Mouse (Mus musculus): ENCODE measurements around the gene Lrrc39. TPM values are rescaled to one million over a fixed set of nuclear protein-coding genes. Genes with fewer than 3 reads are reported as not detected.
"Not testable (repeated sequence)": the region's sequence is repeated elsewhere in the genome, so short reads cannot be mapped to it uniquely, and the experiment has no call there.

The Lrrc39 gene
- polyA plus RNA-seq (2017; shearing (Covaris generic)), result under 1 TPM; 0.94 to 0.98 TPM

DNA sequence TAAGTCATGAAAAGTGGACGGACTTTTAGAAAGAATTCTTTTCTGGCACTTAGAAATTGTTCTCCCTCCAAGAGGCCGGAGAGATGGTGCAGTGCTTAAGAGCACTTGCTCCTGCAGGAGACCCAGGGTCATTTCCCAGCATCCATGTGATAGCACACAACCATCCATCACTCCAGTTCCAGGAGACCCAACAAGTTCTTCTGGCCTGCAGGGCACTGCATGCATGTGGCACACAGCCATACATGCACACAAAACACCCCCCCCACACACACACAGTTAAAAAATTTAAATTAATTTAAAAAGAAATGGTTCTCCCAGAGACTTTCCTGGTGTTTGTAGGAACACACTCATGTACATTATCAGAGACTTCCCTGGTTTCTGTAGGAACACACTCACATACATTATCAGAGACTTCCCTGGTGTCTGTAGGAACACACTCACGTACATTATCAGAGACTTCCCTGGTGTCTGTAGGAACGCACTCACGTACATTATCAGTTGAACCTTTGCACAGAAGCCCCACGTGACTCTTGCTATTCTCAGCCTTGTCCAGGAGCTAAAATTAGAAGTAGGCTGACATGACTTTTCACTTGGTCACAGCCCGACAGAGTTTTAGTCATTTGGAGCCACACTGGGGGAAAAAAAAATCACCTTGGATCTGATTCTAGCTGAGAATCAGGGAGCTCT lies at the start of gene Lrrc39:
TSS of gene Lrrc39 (plus strand) at position 566 of the 687 bp plus-strand sequence.
- ATAC-seq, result no peak

GRCm38 (mm10) chr3:116520141-116520761 lies 42.5 kb upstream of the Lrrc39 start:
- ATAC-seq, result no peak

GRCm38 (mm10) chr3:116529741-116530140 lies 33.0 kb upstream of the Lrrc39 start:
- ATAC-seq, result no peak

- ATAC-seq, result no peak
Observed at GRCm38 (mm10) chr3:116530826-116531225, 31.9 kb upstream of the Lrrc39 start.

DNA sequence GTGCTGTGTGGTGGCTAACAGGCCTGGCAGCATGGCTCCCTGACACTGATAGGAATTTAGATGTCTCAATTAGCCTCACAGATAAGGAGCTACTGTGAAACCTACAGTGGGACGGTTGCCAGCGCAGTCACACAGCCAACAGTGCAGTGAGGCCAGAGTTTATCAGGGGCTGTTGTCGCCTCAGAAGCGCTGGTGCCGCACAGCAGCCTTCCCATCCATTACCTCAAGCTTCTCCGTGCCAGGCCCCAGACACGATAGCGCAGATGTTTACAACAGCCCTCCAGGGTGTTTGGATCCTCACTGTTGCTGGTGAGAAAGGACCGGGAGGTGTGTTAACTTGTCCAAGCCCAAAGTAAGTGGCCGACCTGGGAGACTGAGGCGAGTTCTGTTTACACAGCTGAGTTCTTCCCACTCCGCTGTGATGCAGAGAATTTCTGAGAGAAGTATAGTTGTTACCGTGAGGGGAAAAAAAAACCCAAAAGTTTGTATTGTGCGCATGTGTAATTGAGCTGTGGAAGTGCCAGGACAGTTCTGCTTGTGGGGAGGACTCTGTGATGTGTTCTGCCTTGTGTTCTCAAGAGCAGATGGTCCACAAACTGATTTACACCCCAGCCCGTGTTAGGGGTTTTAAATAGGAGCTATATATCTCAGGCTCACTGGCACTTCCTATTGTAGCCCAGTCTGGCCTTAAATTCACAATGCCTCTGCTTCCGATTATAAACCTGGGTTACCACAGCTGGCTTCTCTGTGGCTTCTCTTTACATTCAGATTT lies 26.2 kb upstream of the Lrrc39 start:
- no peak for ATAC-seq

GRCm38 (mm10) chr3:116537200-116537573 lies 25.6 kb upstream of the Lrrc39 start:
- ATAC-seq, result no peak

GRCm38 (mm10) chr3:116542070-116542469 lies 20.7 kb upstream of the Lrrc39 start:
- ATAC-seq, result no peak

- ATAC-seq, result no peak
Observed at GRCm38 (mm10) chr3:116542532-116542931, 20.2 kb upstream of the Lrrc39 start.

DNA sequence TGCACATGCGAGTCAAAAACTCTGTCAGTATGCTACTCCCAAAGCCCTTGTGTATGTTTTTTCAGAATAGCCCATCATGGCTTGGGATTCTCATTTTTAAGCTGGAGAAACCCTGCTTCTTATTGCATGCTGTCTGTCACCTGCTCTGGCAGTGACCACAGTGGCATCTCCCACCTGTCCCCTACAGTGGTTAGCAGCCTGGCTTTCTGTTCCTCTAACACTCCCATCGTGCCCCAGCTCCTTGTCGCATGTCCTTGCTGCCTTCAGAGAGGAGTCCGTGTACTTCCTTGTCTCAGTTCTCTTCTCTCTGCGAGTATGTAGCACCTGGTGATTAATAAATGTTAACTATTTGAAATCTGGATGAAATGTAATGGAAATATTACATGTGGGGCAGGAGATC lies 15.3 kb upstream of the Lrrc39 start:
- no peak for ATAC-seq

GRCm38 (mm10) chr3:116551362-116551761 lies 11.4 kb upstream of the Lrrc39 start:
- no peak for ATAC-seq

GRCm38 (mm10) chr3:116561315-116561714 lies 1.5 kb upstream of the Lrrc39 start:
- not testable (repeated sequence) for ATAC-seq

DNA sequence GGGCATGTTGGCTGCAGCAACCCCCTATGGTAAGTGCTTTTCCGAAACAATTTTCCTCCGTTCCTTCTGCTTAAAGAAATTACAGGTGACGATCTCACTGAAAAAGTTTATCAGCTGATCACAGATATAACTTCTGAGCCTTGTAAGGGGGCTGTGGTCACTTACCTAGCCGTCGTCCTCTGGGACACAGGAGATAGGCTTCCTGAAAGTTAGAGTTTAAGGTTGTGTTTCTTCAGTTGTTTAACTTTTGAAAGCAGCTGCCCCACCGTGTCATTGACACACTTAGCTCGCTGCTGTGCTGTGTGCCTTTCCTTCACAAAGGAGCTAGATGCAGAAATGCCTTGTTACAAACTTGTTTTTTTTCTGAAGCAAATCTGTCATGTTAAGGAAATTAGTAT lies 321 bp downstream of the Lrrc39 start:
- ATAC-seq, result no peak

- ATAC-seq, result no peak
Observed at GRCm38 (mm10) chr3:116570628-116571027, 7.9 kb downstream of the Lrrc39 start.

DNA sequence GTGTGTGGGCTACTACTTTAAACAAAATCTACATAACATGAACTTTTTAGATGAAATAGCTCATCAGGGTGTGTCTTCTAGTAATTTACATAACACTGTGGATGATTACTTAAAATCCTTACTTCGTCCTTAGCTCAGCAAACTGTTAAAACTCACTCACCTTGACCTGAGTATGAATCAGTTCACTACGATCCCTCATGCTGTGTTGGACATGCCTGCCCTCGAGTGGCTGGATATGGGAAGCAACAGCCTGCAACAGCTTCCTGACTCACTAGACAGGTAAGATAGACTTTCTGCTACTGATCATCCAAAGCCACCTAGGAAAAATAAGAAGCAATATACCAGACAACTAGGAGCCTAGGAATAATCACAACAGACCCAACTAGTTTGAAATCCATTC lies 14.5 kb downstream of the Lrrc39 start:
- no peak for ATAC-seq

DNA sequence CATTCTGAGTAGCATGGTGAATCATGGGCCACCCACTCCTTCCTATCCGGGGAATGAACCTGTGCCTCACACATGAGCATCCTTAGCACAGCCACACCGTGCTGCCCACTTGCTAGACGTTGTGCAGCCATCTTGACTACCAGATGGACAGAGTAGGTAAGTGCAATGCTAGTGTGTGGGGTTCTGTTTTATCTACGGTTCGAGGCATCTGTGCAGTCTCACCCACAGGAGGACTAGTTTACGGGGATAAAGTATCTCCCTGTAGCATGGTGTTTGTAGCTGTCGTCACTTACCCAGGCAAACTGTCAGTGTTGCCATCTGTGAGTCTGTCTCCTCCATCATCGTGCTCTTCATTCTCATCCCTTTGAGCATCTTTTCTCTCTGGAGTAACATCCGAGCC lies 19.4 kb downstream of the Lrrc39 start:
- ATAC-seq, result no peak

DNA sequence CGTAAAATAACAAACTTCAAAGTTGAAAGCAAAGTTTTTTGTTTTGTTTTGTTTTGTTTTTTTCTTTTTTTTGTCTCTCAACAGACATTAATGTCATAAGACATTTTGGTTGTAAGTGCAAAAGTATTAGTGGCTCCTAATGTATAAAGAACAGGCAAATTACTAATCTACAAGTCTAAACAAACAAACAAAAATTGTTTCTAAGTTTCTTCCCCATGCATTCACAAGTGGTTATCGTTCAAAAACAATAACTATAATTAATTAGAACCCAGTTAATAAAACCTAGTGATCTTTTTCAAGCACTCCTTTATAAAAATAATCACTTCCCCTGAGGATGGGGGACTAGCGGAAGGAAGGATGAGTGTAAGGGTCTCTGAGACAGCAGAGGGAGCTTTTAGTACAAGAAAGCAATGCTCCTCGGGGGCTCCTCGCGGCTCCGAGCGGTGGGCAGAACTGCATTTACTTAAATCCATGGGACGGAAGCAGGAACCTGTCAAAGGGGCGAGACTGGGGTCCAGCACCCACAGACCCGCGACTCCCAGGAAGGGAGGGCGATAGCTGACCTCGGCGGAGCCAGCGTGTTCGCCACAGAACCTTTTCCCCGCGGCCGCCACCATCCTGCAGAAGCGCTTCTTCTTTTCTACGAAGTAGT lies 31.4 kb downstream of the Lrrc39 start:
- peak; percentile 31 for ATAC-seq

GRCm38 (mm10) chr3:116594728-116595602 lies 32.2 kb downstream of the Lrrc39 start, which contains the start of gene Sass6:
TSS of gene Sass6 (plus strand) at chr3:116594982.
- ATAC-seq, result peak; percentile 96

DNA sequence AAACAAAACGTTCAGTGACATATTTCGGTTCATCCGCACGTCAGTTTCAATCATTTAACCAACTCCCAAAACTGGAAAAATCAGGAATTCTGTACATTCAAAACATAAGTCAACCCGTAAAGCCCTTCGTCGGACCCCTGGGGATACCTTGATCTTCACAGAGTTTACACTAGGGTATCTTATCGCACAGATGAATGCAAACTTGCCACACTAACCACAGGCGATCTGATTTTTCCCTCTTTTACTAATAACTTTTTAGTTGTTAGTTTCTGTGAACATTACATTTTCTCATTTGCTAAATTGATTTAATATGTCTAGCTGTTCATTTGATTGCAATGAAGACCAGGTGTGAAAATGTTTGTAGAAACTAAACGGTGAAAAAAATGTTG lies 32.8 kb downstream of the Lrrc39 start:
- no peak for ATAC-seq

GRCm38 (mm10) chr3:116599705-116600104 lies 36.9 kb downstream of the Lrrc39 start:
- ATAC-seq, result no peak

DNA sequence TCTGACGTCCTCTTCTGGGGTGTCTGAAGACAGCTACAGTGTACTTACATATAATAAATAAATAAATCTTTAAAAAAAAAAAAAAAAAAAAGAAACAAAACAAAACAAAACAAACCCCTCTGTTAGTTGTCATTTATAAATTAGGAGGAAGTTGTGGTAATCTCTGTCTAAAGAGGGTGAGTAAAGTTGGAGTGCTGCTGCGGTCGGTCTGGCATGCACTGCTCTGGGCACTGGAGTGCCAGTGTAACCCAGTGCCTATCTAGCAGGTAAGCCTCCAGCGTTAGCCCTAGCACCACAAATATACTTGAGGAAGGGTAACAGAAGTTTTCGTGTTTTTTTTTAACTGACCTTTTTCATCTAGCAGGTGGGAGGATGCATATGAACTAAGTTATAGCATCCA lies 38.2 kb downstream of the Lrrc39 start:
- ATAC-seq, result no peak

GRCm38 (mm10) chr3:116601781-116602180 lies 39.0 kb downstream of the Lrrc39 start:
- ATAC-seq, result no peak

GRCm38 (mm10) chr3:116604570-116604969 lies 41.8 kb downstream of the Lrrc39 start:
- no peak for ATAC-seq

All from CD4-positive, CD25-positive, alpha-beta regulatory T cell, adult 4 months (primary cell).